Mouse (Mus musculus): ENCODE results near the gene Olfr412.
A peak's percentile ranks its signal among the peaks of the same experiment; 100 is the strongest.

GRCm38 (mm10) chr11:74376847-74377246, 15.0 kb downstream of the Olfr412 start:
- TF ChIP-seq EP300 (IDR thresholded peaks at IDR 0.05; ENCODE audit: insufficient read depth, low read depth, low read length) (no peak), CTCF (IDR thresholded peaks at IDR 0.05; ENCODE audit: low read depth, low read length) (peak; percentile 60)

Data from ES-Bruce4 (cell line).